Mouse (Mus musculus) CD4-positive helper T cell, adult 2 months (primary cell): ENCODE results near the gene Apbb2.

Experiments
- DNase-seq: peaks from one replicate; pipeline ENCODE4 v3.0.0-alpha.2; 2012; ENCODE audit warnings: low read depth, missing footprints, low spot score

The Apbb2 gene

DNA sequence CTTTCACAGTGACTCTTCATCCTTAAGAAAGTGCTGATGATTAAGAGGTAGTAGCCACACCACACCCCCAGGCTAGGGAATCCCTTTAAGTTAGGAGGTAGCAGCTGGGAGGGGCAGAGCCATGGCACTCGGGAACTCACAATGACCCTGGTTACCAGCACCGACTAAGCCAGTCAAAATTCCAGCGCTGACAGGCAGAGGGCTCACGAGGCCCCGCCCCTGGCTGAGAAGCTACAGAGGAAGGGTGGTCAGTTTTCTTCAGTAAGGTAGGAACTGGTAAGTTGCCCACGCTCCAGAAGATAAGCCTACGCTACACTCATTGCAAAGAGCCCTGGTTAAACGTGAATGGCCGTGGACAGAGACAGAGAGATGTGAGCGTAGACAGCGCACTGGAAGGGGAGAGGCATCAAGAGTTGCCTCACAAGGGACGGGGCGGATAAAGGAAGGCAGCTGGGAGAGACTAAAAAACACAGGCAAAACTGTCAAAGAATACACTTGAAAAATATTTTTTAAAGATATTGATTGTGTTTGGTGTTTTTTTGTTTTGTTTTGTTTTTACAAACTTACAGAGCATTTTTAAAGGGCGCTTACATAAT lies 100.1 kb downstream of the Apbb2 start:
- no peak for DNase-seq

DNA sequence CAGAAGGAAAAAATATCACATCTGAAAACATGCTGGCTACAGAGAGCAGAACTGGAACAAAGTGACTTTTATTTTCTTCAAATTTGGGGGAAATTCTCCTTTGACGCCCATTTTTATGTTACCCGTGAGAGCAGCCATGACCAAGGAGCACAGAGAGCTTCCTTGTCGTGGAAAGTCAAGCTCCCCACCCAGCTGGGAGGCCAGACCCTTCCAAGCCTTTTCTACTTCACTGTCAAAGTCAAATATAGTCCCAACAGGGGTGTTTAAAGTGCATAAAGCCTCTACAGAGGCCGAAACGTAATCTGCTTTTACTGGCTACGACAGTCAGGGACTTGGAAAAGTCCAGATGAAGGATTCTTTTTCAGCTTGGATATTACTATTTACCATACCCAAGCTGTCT lies 101.1 kb downstream of the Apbb2 start:
- DNase-seq, result no peak

DNA sequence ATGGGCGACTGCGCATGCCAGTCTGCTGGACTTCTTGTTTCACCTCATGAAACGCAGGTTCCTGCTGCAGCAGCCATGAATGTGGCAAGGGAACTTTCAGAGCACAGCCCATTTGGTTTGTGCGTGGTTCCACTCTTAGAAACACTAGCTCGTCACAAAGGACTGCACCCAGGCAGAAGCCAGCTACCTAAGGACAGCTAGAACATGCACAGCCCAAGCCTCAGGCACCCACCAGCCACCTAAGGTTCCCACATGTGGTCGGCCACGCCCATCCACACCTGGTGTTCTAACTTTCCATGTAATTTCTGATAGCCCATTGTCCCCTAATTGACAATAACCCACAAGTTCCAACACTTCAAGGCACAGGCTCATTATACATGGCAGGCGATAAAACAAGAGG lies 102.3 kb downstream of the Apbb2 start:
- no peak for DNase-seq

DNA sequence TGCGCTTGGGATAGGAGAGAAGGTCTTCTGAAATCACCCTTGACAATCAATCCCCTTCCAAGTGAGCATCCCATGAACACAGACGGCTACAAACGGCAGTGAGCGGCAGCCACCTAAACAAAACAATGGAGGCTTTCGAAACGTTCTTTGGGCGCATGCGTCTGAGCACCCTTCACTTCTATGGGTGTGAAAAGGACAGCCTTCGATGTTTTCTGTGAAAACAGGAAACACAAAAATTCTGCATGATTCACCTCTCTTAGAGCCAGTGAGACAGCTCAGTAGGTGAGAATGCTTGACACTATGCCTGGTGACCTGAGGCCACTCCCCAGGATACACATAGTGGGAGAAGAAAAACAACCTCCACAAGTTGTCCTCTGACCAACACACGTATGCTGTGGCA lies 103.3 kb downstream of the Apbb2 start:
- no peak for DNase-seq

DNA sequence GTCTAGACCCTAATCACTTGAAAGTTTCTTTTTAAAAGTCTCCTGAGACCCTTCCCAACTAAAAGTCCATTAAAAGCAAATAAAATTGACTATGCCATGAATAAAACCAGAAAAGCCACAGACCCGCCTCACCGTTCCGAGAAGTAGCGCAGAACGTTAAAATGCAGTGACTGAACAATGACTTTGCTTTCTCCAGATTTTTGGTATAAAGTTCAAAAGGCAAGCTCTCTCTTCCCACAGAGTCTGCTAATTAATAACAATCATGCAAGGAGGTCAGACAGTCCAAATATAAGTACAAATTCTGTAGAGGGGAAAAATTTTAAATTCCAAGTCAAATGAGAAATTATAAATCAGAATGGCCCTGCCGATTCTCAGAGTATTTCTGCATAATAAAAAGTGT lies 103.9 kb downstream of the Apbb2 start:
- DNase-seq, result no peak

DNA sequence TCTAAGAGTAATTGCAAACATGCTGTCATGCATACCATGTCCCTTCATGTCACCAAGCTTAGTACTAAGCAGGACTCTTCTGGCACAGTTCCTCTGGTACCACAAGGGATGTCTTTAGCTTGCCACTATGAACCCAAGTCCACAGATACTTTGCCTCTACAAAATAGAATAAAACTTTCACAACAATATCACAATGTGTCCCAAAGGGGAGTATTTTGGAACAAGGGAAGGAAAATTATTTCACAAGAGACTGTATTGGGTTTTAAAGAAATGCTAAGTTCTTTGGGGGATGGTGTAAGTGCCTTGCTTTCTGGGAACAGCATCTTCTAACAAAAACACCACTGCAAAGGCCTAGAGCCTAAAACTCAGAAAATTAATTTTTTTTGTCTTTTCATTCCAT lies 105.2 kb downstream of the Apbb2 start:
- DNase-seq, result no peak

DNA sequence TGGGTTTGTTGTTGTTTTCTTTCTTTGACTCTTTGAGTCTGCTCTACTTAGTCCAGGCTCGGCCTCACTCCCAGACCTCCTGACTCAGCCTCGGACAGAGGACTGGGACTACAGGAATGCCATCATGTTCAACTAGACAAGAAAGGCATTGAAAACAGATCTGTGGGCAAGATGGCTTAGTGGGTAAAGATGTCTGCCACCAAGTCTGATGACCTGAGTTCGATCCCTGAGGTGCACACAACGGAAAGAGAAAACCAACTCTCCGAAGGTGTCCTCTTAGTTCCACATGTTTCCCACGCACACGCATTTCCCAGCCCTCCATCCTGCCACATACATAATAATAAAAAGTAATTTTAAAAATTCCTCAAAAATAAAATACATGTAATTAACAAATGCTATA lies 106.1 kb downstream of the Apbb2 start:
- no peak for DNase-seq

DNA sequence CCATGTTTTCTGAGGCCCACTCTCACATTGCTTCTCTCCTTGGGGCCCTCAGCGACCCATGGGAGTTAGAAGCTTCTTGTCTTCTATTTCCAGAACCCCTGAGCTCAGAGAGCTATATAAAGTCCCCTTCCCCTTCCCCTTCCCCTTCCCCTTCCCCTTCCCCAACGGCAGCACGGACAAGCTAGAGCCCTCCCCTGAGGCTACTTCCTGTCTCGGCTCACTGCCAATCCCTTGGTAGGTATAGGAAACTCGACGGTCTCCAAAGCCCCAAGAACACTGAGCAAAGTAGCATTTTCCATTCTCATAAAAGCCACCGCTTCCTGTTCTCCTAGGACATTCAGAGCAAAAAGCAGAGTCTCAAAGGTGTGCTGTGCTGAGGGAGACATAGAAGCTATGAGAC lies 107.9 kb downstream of the Apbb2 start:
- DNase-seq, result no peak

DNA sequence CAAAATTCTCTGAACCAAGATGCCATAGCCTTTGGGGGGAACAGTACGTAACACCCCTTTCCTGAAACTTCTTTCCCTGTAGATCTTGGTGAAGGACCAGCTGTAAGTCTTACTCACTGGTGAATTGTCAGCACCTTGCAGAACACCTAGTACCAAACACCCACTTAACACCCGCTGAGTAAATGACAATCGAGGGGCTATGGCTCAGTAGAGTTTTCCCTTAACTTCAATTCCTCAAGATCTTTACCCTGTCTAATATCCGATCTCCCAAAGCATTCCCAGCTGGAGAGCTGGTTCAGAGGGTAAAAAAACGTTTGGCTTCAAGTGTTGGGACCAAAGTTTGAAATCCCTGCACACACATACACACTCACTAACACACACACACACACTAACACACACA lies 109.4 kb downstream of the Apbb2 start:
- DNase-seq, result no peak

DNA sequence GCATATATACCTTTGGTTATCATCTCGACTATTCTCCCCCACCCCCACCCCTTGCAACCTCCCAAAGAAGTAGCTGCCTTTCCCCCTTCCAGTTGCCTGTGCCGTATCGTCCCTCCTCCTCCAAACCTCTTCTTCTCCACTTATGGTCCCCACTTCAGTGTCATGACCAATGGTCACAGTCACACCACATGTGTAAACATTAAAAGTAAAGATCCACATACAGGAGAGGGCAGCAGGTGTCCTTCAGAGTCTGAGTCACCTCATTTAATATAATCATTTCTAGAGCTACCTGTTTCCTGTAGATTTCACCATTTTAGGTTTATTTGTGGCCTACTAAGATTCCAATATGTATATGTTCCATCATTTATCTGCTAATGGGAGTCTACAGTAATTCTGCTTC lies 113.0 kb downstream of the Apbb2 start:
- no peak for DNase-seq

DNA sequence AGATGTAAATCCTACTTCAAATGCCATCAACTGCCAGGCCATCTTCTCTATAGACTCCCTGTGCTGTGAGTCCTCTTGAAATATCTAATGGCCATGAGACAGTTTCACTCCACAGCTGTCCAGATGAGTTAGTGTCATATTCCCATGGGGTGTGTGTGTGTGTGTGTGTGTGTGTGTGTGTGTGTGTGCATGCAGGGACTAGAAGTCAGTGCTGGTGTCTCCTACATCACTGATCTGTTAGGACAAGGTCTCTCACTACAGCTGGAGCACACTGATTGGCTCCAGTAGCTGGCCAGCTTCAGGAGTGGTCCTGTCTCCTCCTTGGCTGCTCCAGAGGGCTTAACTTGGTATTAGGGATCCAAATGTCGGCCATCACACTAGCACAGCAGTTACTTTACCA lies 113.5 kb downstream of the Apbb2 start:
- no peak for DNase-seq

DNA sequence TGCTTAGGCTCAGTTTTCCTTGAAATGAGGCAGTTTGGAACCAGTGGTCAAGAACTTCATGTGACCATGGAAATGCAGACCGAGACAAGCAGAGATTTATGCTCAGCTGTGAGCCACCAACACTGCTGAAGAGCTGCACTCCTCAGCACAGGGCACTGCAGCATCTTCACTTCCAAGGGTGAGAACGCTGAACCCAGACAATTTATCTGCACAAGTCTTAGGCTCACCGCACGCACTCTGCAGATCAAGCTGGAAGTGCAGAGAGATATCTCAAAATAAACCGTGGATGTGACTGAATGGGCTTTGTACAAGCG lies 114.2 kb downstream of the Apbb2 start:
- DNase-seq, result no peak

DNA sequence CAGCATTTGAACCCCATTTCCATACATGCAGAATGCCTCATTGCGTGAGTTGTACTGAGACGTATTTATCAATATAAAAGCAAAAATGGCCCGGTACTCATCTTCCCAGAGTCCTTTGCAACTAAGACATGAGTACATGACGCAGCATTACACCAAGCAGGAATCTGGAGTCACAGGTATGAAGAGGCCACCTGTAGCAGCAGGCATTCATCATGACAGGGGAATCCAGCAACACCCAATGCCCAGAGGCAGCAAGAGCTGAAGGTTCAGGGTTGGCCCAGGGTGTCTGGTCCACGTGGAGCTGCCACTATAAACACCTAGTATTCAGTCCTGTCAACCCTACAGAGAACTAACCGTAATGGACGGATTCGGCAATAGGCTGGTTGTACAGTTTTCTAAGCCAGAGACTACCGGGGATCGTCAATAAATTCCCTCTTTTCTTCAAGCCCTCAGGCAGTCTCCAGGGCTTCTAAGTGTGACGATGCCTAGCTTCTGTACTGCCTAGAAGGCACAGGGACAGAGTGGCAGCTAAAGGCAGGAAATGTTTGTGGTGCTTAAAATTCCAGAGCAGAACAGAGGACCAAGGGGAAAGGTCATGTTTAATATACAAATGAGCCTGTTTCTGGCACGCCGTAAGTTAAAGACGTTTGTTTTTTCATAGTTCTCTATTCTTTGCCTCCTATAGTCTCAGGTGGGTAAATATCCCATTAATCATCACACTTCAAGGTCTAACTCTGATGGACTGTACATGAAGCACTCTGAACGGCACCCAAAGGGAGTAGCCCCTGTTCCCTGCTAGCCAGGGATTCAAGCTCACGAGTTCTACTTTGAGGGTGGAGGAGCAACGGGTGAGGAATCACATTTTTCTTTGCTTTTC lies 114.8 kb downstream of the Apbb2 start:
- DNase-seq, result no peak

DNA sequence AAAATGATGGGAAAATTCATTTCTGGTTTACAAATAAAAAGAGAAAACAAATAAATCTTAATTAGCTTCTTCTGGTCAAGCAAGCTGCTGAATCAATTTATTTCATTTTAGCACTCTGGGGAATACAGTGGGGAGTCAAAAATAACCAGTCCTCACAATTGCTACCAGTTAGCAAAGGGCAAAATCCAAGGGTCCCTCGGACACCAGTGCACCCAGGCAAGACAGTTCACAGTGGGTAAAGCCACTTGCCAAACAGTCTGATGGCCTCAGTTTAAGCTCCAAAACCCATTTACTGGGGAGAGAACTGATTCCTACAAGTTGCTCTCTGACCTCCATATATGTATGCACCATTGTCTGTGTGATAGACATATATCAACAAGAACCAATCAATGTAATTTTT lies 115.6 kb downstream of the Apbb2 start:
- DNase-seq, result no peak

DNA sequence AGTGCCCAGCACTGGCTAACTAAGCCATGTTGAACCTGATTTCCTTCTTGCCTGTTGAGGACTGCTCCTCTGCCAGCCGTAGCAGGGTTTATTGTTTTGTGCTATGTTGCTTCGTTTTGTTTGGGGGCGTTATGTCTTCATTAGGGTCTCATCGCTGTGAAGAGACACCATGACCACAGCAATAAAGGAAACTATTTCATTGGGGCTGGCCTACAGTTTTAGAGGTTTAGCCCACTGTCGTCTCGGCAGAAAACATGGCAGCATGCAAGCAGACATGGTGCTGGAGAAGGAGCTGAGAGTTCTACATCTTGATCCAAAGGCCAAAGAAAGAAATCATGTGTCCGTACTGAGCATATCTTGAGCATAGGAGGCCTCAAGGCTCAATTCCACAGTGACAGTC lies 119.0 kb downstream of the Apbb2 start:
- DNase-seq, result no peak

DNA sequence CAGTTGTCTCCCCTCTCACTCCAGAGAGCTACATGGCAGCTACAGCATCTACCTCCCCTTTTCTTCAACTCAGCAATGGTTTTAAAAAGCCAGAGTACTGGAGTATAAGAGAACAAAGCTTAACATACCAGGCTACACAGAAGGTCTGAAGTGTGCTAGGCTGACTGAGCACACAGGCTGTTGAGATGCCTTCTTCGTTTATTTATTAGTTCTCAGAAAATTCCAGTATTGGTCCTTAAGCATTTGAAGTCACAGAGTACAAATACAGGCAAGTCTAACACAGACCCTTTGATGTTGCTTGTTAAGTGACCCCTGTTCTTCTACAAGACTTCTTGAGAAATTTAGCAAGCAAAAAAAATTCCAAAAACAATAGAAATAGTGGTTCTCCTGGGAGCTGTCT lies 120.4 kb downstream of the Apbb2 start:
- no peak for DNase-seq

DNA sequence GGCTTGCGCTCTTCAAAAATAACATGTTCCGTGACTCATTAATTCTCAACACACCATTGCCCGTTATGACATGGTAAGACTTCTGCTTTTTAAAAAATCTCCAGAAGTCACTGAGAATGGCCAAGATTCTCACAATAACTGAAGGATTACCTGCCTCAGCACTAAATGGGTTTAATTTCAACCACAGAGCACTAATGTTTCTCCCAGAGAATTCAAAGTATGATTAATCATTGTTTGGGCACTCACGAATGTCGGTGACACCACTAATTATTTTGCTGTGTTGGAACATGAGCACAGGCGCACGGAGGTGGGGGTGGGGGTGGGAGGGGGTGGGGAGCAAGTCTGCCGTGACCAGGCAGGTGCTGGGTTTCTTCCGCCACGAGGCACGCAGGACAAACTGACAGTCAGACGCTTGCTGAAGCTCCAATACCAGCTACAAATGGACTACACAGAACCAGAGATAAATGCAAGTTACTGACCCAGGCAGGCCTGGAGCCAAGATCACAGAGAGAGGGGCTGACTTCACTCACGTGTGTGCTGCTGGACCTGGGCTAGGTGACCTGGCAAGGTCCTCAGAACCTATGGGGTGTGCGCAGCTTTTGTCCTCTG lies 121.0 kb downstream of the Apbb2 start:
- DNase-seq, result no peak

DNA sequence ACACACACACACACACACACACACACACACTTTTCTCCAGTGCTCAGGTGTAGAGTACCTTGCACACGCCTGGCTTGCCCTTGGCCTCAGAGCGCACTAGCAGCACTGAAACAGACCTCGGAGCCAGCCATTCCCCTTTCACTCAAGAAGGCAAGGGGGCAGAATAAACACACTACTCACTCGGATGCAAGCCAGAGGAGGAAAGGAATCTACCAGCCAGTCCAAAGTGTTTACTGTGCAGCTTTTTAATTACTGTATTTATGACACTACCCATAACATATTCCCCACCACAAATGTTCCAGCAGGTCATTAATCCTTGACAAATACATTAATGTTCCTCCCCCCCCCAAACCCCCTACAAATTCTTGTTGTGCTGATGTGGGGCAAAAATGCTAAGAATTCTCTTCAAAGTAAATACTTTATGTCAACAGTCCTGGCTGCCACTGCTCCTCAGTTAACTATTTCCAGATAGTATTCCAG lies 121.7 kb downstream of the Apbb2 start:
- DNase-seq, result no peak

DNA sequence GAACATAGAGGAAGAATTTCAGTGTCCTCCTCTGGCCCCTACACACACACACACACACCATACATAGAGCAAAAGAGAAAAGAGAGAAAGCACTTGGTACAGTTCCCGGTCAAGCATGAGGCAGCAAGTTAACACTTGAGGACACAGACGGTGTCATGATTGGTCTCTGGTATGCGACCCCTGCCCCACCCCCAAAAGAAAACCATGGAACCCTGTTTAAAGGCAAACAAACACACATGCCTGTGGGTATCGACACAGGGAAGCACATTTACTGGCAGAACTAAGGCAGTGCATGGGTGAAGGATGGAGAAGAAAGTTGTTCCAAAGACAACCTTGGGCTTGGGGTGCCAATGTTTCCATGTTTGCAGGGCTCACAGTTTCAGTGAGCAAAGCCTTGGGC lies 123.9 kb downstream of the Apbb2 start:
- no peak for DNase-seq

DNA sequence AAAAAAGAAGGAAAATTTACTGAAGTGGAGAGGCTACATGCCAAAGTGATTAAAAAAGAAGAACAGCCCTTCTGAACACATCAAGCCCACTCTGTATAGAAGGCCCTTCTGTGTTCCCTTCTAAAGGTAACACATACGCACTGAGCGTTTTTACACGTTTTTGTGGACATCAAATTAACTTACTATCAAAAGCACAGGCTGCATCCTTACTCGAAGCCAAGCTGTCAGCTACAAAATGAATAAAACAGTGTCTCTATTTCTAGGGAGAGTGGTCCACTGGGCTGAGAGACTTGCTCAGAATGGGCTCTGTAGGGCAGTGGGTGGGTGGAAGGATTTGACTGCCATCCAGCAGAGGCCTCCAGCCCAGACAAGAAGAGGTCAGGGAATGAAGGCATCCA lies 126.0 kb downstream of the Apbb2 start:
- no peak for DNase-seq

DNA sequence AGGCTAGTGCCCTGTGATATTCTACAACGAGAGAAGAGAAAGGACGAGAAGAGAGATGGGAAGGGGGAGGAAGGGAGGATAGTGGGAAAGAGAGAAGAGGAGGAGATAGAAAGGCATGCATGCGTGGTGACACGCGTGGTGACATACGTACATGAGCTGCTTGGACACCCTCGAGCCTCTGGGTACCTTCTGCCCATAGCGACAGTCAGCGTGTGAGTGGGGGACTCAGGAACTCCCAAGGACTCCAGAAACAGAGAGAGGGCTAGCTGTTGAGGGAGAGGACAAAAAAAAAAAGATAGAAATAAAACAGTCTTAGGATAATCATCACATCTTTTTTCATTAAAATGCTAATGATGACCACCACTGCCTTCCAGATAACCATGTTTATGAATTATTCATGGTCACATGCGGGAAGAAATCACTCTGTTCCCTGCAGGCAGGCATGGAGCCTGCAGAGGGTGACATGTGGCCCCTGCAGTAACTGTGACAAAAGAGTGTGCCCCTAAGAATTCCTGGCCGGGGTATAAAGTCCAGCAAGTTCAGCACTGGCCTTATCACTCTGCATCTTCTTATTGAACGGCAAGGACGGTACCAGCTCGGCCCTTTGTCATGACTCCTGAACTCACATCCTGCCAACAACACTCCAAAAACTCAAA lies 126.5 kb downstream of the Apbb2 start:
- no peak for DNase-seq

DNA sequence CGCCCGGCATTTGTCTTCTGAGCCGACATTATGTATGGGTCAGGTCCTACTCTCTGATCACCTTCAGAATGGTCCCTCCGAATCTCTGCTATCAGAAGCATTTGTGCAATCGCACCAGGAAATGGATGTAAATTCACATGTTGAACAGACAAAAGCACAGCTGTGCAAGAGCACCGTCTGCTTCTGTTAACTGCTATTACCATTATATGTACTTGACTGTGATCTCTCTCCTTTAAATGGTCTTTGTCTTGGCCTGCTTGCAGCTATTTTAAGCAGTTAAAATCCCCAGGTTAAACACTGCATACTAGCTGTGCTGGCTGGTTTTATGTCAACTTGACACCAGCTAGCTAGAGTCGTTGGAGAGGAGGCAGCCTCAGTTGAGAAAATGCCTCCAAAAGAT lies 132.6 kb downstream of the Apbb2 start:
- DNase-seq, result no peak

DNA sequence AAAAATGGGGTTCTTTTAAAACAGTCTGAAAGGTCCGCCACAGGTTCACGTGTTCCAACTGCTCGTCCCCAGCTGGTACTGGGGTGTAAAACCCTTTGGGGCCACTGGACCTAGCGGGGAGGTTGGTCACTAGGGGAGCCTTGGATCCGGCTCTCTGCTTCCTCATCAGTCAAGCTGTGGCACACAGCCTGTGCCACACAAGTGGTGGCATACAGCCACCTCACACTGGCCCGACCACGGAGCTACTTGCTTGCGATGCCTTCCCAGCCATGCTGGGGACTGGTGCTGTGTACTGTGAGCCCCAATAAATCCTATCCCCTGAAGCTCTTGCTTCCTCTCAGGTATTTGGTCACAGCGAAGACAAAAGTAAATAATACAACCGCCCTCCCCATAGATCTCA lies 142.3 kb downstream of the Apbb2 start:
- no peak for DNase-seq
